Mouse (Mus musculus) leukemia stem cell, adult 10-12 weeks (primary cell): ENCODE results near the gene Mpp3. TPM values are rescaled to one million over a fixed set of nuclear protein-coding genes. Genes with fewer than 3 reads are reported as not detected.

Source experiments
- polyA plus RNA-seq: library from polyadenylated mRNA; stranded (reverse); fragments of >175 nt; gene quantifications from 2 replicates; pipeline ENCODE4 v1.2.3, GENCODE M21; 2012; ENCODE audit warnings: low replicate concordance

The Mpp3 gene
- 0.29 and 0.50 TPM in 2 replicates for polyA plus RNA-seq

DNA sequence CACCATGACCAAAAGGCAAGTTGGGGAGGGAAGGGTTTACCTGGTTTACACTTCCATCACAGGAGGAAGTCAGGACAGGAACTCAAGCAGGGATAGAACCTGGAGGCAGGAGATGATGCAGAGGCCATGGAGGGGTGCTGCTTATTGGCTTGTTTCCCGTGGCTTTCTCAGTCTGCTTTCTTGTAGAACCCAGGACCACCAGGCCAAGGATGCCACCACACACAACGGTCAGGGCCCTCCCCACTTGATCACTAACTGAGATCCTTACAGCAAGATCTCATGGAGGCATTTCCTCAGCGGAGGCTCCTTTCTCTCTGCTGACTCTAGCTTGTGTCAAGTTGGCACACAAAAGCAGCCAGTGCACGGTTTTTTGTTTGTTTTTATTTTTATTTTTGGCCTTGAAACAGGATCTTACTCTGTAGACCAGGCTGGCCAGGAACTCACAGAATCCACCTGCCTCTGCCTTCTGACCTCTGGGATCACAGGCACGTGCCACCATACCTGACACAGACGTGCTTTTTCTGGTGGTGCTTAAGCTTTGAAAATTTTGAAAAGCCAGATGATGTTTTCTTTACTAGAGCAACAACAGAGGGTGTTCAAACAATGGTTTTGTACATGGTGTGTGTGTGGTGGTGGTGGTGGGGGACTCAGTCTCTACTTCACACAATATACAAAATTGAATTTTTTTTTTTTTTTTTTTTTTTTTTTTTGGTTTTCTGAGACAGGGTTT, at the start of gene Mpp3:
Gene Mpp3, minus strand, starts transcription at position 375 of the 730 bp plus-strand sequence.

DNA sequence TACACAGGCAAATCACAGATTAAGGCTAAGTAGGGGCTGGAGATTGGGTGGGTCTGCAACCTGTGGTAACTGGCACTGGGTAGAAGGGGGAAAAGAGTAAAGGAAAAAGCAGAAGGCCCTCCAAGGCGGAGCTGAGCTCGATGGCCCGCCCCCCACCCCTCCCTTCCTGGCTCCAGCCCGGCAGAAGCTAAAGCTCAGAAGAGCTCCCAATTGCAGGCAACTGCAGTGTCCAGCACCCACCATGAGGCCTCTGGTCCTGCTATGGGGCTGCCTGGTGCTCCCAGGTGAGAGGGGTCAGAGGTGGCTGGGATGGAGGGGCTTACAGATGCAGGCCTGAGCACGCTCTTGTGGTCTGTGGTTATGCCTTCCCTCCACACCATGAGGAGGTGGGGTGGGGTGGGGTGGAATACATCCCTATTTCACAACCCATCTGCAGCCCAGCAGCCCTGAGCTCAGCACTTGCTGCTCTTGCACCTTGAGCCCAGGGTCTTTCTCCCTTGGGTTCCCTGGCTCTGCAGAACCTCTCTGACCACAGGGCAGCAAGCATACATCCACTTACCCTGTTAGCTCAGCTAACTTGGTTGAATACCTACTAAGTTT, 13.2 kb upstream of the Mpp3 start, which contains the start of gene Cd300lg:
Gene Cd300lg, plus strand, starts transcription at position 160 of the 600 bp plus-strand sequence.

DNA sequence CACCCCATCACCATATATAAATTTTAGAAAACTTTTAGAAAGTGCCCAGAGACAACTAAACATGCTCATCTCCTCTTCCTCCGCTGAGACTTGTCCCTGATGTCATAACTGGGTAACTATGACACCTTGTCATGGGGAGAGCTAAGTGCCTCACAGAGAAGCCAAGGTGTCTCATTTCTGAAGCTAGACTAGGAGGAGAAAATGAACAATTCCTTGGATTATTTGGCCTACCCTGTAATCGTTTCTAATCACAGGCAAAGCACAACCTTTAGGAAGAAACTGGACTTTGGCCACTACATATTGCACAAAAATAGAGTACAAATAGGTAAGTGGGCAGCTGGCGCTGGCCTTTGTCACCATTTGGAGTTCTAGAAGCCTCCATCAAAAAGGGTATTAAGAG, 41.3 kb downstream of the Mpp3 start, which contains the start of gene Dusp3:
Gene Dusp3, minus strand, starts transcription at position 101 of the 400 bp plus-strand sequence.

DNA sequence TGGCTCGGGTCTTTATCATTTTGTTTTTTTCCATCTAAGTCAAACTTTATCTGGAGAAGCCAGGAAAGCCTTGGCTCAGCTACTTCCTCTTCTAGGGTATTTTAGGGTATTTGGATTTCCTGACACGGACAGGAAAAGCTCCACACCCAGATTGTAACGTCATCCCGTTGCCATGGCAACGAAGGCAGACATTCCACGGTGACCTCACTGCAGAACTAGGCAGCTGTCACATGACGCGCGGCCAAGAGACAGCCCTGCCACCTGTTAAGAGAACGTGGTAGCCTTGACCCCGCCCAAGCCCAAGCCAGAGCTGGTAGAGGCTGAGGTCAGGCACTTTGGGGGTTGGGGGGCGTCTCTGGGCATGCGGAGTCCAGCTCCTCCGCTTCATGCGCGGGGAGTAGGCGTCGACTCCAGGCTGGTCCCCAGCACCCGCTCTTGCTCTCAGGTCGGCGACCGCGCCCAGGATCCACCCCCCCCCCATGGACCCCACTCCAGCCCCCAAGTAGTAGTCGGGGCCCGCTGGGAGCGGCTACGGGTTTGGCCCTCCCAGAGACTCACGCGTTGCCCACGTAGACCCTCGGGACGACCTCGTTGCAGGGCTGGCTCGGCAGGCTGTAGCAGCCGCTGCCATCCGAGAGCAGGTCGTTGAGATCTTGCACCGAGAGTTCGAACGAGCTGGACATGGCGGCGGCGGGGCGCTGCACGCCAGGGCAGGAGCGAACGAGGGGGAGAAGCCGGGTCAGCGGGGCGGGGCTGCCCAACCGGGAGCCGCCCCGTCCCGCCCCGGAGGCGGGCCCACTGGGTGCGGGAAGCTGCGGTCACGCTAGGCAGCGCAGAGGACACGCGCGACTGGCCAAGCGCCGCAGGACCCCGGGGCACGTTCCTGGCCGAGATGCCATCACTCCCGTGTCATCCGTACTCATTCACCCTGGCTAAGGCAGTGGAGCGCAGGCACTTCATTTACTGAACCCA, 43.9 kb downstream of the Mpp3 start, which contains the start of gene Cfap97d1:
Gene Cfap97d1, plus strand, starts transcription at position 226 of the 972 bp plus-strand sequence.

DNA sequence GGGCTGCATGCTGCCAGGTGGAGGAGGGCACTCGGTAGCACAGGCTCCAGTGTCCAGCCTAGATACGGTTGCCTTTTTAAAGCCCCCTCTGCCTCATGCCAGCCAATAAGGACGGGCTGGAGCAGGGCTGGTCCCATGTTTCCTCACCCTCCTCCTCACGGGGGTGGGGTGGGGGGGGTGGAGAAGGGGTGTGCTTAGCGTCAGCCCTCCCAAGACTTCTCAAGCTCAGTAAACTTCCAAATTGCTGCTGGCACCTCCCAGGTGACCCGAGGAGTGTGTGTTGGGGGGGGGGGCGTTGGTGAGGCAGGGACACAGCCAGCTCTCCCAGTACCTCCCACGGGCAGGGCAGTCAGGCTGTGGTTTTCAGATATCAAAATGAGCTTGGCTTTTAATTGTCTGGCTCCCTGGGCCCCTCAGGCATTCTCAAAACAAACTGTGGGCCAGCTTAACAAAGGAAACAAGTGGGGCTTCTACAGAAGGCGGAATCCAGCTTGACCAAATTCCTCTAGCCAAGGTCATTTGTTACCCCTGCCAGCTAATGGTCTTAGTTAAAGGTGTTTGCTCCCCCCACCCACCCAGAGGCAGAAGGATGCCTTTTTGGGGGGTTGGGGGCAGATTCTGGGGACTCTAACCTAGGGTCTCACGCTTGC, 61.2 kb downstream of the Mpp3 start, which contains the start of gene Sost:
Gene Sost, minus strand, starts transcription at position 51 of the 650 bp plus-strand sequence.

Other genes with a start within 250 kb of the Mpp3 start
- 11.2 and 14.7 TPM in 2 replicates for gene Etv4, start 243.1 kb downstream of the Mpp3 start, polyA plus RNA-seq
- gene Meox1, start 134.1 kb downstream of the Mpp3 start, polyA plus RNA-seq: not detected in 2 replicates
- not detected in 2 replicates for gene Sost, start 61.4 kb downstream of the Mpp3 start, polyA plus RNA-seq
- not detected in 2 replicates for gene Cfap97d1, start 44.2 kb downstream of the Mpp3 start, polyA plus RNA-seq
- 5.0 and 5.5 TPM in 2 replicates for gene Dusp3, start 41.4 kb downstream of the Mpp3 start, polyA plus RNA-seq
- gene Cd300lg, start 13.0 kb upstream of the Mpp3 start, polyA plus RNA-seq: 0.13 TPM in 1 of 2 replicates, not detected in the other
- 25.4 and 25.8 TPM in 2 replicates for gene Mpp2, start 60.1 kb upstream of the Mpp3 start, polyA plus RNA-seq
- gene Ppy, start 72.9 kb upstream of the Mpp3 start, polyA plus RNA-seq: not detected in 2 replicates
- gene Pyy, start 79.4 kb upstream of the Mpp3 start, polyA plus RNA-seq: not detected in 2 replicates
- 2.0 and 2.1 TPM in 2 replicates for gene Nags, start 117.1 kb upstream of the Mpp3 start, polyA plus RNA-seq
- 6.5 and 10.4 TPM in 2 replicates for gene Tmem101, start 127.9 kb upstream of the Mpp3 start, polyA plus RNA-seq
- 73.7 and 82.1 TPM in 2 replicates for gene Lsm12, start 156.8 kb upstream of the Mpp3 start, polyA plus RNA-seq
- gene G6pc3, start 161.2 kb upstream of the Mpp3 start, polyA plus RNA-seq: 19.9 and 23.2 TPM in 2 replicates
- 89.8 and 95.7 TPM in 2 replicates for gene Hdac5, start 201.7 kb upstream of the Mpp3 start, polyA plus RNA-seq
- 2.6 and 13.3 TPM in 2 replicates for gene BC030867, start 220.4 kb upstream of the Mpp3 start, polyA plus RNA-seq
- gene Asb16, start 240.3 kb upstream of the Mpp3 start, polyA plus RNA-seq: 0.98 and 1.2 TPM in 2 replicates